Mouse (Mus musculus) B cell, adult 2 months (primary cell): ENCODE measurements around the gene Fto.

Source experiments
- DNase-seq, 2 experiments: peaks; one replicate each; pipeline ENCODE4 v3.0.0; 2022

The Fto gene

DNA sequence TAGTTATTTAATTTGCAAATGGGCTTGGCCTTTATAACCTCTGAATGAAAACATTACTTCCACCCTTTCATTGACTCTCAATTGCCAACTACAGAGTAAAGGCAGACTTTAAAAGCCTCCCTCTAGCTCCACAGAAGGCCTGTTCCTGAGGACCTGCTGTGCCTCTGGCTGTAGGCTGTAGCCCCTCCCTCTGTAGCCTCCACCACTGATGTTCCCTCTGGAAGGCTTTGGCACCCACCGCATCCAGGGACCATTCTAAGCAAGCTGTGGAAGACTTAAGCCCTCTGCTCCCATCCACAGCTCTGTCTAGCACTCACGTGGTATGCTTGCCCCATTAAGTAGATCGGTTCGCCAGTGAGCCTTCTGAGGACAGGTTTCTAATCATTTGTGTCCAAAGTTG lies 258.7 kb downstream of the Fto start:
- no peak for DNase-seq

GRCm38 (mm10) chr8:91572630-91573029 lies 259.3 kb downstream of the Fto start:
- DNase-seq: no peak

- no peak for DNase-seq
Measured at GRCm38 (mm10) chr8:91575576-91575975, 262.3 kb downstream of the Fto start.

- no peak for DNase-seq
Measured at GRCm38 (mm10) chr8:91576086-91576917, 263.0 kb downstream of the Fto start.

DNA sequence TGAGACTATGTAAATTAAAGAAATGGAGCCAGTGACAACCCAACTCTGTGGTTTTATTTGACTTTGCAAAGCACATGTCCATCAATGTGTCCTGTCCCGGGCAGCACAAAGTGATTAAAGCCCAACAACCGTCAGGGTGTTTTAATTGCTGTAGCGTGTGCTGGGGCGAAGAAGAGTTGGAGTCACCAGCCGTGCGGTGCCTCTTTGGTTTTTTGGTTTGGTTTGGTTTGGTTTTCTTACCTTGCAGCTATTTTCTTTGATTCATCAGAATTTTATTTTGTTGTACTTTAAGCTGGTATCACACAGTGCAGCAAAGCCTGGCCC lies 263.6 kb downstream of the Fto start:
- no peak for DNase-seq

GRCm38 (mm10) chr8:91577605-91578004 lies 264.3 kb downstream of the Fto start:
- DNase-seq: no peak

DNA sequence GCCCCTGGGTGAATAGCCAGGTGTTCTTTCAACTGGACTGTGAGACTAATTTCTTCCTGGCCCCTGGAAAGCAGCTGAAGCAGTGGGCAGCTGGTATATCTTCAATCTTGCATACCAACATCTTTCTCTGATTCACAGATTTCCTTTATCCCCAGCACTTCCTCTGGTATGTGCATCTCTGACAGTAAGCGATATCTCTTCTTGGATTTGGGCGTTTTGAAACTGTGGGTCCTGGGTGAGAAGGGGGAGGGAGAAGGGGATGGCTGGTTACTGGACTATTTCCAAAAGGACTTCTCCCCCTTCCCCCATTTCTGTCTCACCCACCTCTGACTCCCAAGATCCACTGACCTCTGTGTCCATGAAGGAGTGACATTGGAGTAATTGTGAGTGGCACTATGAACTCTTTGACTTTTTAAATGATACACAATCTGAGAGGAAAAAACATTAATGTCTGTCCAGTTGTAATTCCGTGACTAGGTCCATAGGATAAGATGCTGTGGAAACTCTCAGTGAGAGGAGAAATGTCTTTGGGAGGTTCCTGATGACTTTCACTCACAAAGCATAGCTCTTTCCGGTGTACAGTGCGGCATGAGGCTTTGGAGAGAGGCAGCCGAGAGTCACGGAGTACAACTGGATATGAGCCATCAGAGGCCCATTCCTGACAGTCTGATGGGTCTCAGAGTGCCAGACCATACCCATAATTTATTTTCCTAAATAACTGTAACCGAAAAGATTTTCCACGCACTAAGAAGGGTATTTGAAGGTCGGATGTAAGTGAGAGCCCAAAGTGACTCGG lies 271.5 kb downstream of the Fto start:
- DNase-seq: no peak

DNA sequence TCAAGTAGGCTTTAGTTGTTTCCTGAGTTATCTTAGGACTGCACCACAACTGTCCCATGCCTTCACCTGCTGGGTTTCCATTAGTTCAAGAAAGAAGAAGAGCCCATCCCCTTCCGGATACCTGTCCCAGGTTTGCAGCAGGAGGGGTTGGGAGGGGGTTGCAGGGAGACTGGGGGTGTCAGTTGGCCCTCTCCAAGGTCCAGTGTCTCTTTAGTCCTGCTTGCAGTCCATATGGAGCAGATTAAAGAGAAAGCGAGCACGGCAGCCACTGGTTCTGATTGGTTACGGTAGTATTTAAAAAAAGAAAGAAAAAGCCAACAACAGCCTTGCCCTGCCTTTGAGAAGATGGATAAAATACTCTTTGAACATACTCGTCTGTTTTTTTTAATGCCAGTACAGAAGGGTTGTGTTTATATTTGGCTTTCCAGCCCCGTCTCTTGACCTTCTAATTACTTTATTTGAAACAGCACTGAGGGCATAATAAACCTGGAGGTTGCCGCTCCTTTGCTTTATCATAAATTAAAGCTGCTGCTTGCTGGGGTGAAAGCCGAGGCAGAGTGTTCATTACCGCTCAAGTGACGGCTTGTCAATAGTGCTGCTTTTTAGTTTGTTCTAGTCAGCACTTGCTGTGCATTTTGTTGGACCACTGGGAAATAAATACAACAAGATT lies 279.2 kb downstream of the Fto start:
- DNase-seq: no peak

- DNase-seq: no peak
Measured at GRCm38 (mm10) chr8:91593202-91593781, 280.0 kb downstream of the Fto start.

DNA sequence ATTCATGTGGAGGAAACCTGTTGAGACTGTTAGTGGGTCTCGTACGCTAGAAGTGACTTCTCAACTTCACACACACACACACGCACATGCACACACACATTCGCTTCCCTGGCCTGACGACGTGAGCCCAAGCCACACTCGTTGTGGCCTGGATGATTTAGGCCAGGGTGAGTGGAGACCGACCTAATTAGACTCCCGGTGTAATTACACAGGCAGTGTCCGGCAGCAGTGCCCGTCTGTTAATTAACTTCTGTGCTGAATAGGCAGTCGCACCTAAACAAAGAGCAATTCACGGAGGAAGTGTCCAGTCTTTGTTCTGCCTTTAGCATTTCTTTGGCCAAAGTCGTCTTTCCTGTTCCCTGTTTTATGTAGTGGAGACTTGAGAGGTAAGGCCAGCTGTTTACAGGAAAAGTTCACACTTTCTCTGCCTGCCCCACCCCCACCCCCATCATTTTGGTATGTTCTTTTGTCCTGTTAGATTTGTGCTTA lies 286.1 kb downstream of the Fto start:
- DNase-seq: no peak

DNA sequence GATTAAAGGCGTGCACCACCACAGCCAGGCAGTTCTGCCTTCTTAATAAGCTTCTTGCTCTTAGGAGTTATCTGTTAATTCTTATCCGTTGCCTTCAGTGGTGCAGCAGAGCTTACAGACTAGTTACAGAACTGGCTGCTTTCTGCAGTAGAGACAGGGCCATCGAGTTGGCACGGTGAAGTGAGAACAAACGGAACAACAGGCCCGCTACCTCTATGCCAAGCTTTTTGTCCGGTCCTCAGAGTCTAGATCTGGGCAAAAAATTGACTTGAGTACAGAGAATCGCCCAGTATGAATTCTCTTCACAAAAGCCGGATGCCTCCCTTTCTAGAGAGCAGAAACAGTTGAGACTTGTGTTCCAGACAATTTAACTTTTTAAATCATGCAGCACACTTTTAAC lies 290.4 kb downstream of the Fto start:
- DNase-seq: no peak

DNA sequence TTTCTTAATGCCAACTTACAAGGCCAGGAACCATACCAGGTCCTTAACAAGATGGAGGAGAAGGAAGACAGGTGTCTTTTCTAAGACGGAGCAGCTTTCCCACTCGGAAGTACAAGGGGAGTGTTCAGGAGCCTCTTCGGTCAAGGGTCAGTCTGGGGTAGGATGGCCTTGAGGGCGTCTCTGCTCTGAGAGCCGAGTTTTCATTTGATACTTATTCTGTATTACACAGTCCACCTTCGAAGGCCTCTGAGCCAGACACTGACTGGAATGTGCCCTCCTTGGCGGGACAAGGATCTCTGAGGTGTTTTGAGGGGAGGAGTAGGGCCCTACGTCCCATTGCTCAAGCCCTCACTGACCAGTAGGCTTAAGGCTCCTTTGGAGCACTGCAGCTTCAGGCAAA lies 292.6 kb downstream of the Fto start:
- no peak for DNase-seq

- no peak for DNase-seq
Measured at GRCm38 (mm10) chr8:91607091-91607490, 293.8 kb downstream of the Fto start.

- no peak for DNase-seq
Measured at GRCm38 (mm10) chr8:91611191-91611590, 297.9 kb downstream of the Fto start.

- DNase-seq: no peak
Measured at GRCm38 (mm10) chr8:91611723-91612362, 298.5 kb downstream of the Fto start.

GRCm38 (mm10) chr8:91612387-91613130 lies 299.2 kb downstream of the Fto start:
- no peak for DNase-seq

DNA sequence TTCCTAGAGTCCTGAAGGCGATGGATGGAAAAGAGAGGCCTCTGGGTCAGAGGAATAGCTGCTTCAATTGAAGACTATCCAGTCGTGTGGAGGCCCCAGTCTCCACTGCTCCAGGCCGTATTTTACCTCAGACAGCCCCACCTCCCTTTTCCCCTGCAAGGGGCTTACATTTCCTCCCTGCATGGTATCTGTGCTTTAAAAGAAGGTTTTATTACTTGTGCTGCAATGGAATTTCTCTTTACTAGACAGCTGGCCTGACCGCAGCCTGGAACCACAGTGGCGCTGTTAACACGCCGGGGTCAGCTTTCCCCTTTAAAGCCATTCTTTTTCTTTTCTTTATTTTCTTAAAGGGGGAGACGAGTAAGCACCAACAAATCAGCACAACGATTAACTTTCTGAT lies 300.3 kb downstream of the Fto start:
- no peak for DNase-seq

DNA sequence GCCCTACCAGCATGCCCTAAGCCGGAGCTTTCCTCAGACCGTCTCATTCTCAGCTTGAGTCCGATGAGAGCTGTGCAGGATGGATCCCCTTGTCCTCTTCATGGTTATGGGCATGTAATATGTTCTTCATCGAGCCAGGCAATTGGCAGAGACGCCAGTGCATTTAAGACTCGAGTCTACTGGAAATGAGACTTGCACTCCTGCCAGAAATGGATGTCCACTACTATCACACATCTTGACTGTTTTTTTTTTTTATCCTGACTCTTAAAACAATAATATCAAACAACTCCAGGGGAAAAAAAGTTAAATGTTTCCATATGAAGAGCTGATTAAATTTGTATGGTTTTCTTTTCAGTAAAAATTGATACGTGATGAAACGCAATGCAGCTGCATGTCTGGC lies 301.9 kb downstream of the Fto start:
- no peak for DNase-seq

- no peak for DNase-seq
Measured at GRCm38 (mm10) chr8:91615781-91616683, 302.7 kb downstream of the Fto start.

- no peak for DNase-seq
Measured at GRCm38 (mm10) chr8:91617772-91618171, 304.4 kb downstream of the Fto start.

- DNase-seq: no peak
Measured at GRCm38 (mm10) chr8:91622757-91623156, 309.4 kb downstream of the Fto start.
